Mouse (Mus musculus) cerebellum, adult 9-10 months (tissue): ENCODE results near the gene Rpl32.
"Not testable (repeated sequence)": the region's sequence is repeated elsewhere in the genome, so short reads cannot be mapped to it uniquely, and the experiment has no call there.

ENCODE experiments used
- DNase-seq: peaks from one replicate; pipeline ENCODE4 v3.0.0; 2022

The Rpl32 gene

GRCm38 (mm10) chr6:115808488-115809231 is at the start of gene Rpl32:
Gene Rpl32, minus strand, starts transcription at chr6:115808747.
- DNase-seq: peak; percentile 89

- DNase-seq: no peak
These were observed 47.8 kb upstream of the Rpl32 start for GRCm38 (mm10) chr6:115856361-115856745.

- no peak for DNase-seq
These were observed 47.3 kb upstream of the Rpl32 start for GRCm38 (mm10) chr6:115855733-115856360.

- DNase-seq: peak; percentile 31
These were observed 45.9 kb upstream of the Rpl32 start for GRCm38 (mm10) chr6:115854432-115854831.

GRCm38 (mm10) chr6:115853985-115854384 is 45.4 kb upstream of the Rpl32 start:
- DNase-seq: peak; percentile 32

GRCm38 (mm10) chr6:115853091-115853813 is 44.7 kb upstream of the Rpl32 start, which contains the start of the genes Mbd4 and Ift122:
Gene Mbd4, minus strand, starts transcription at chr6:115853371.
Gene Ift122, plus strand, starts transcription at chr6:115853470.
- peak; percentile 98 for DNase-seq

GRCm38 (mm10) chr6:115852446-115853090 is 44.0 kb upstream of the Rpl32 start:
- no peak for DNase-seq

- no peak for DNase-seq
These were observed 40.2 kb upstream of the Rpl32 start for GRCm38 (mm10) chr6:115848598-115849304.

- DNase-seq: peak; percentile 72
These were observed 38.3 kb upstream of the Rpl32 start for GRCm38 (mm10) chr6:115846640-115847411.

GRCm38 (mm10) chr6:115845006-115845405 is 36.5 kb upstream of the Rpl32 start:
- no peak for DNase-seq

GRCm38 (mm10) chr6:115838745-115839144 is 30.2 kb upstream of the Rpl32 start:
- DNase-seq: no peak

GRCm38 (mm10) chr6:115838161-115838597 is 29.6 kb upstream of the Rpl32 start, which contains the start of gene Efcab12:
Gene Efcab12, minus strand, starts transcription at chr6:115838412.
- DNase-seq: peak; percentile 86

- DNase-seq: no peak
These were observed 25.3 kb upstream of the Rpl32 start for GRCm38 (mm10) chr6:115833861-115834260.

GRCm38 (mm10) chr6:115832152-115832850 is 23.8 kb upstream of the Rpl32 start:
- DNase-seq: no peak

- no peak for DNase-seq
These were observed 22.4 kb upstream of the Rpl32 start for GRCm38 (mm10) chr6:115830779-115831601.

- not testable (repeated sequence) for DNase-seq
These were observed 15.4 kb upstream of the Rpl32 start for GRCm38 (mm10) chr6:115823850-115824464.

GRCm38 (mm10) chr6:115821216-115821993 is 12.9 kb upstream of the Rpl32 start:
- no peak for DNase-seq

- no peak for DNase-seq
These were observed 9.6 kb upstream of the Rpl32 start for GRCm38 (mm10) chr6:115818129-115818528.

- no peak for DNase-seq
These were observed 6.5 kb upstream of the Rpl32 start for GRCm38 (mm10) chr6:115815041-115815440.
